Mouse (Mus musculus) midbrain, embryonic 12.5 days (tissue): Measurements from ENCODE around the gene Daam2. TPM values are rescaled to one million over a fixed set of nuclear protein-coding genes. Genes with fewer than 3 reads are reported as not detected.

Source experiments
- ATAC-seq: fragments of 200-750 bp; cut with Nextera tagmentation; 2 replicates; pipeline ENCODE4 v1.8.0; 2017; ENCODE audit warnings: low read depth, moderate TSS enrichment, moderate library complexity; ENCODE audit not compliant: low FRiP score
- H3K27ac ChIP-seq: fragments of 300-500 bp; sonication (generic); replicated peaks from 2 replicates; pipeline ENCODE4 v1.5.1; 2016; ENCODE audit warnings: mild to moderate bottlenecking
- H3K27me3 ChIP-seq: fragments of 300-500 bp; sonication (generic); 2 replicates; pipeline ENCODE4 v1.6.1; 2016; ENCODE audit warnings: mild to moderate bottlenecking
- H3K36me3 ChIP-seq: fragments of 300-500 bp; sonication (generic); 2 replicates; pipeline ENCODE4 v1.6.1; 2016
- H3K4me1 ChIP-seq: fragments of 300-500 bp; sonication (generic); 2 replicates; pipeline ENCODE4 v1.6.1; 2016
- H3K4me2 ChIP-seq: fragments of 300-500 bp; sonication (generic); replicated peaks from 2 replicates; pipeline ENCODE4 v1.6.1; 2016; ENCODE audit warnings: mild to moderate bottlenecking, moderate library complexity
- H3K4me3 ChIP-seq: fragments of 300-500 bp; sonication (generic); 2 replicates; pipeline ENCODE4 v1.5.1; 2016; ENCODE audit warnings: mild to moderate bottlenecking
- H3K9ac ChIP-seq: fragments of 300-500 bp; sonication (generic); replicated peaks from 2 replicates; pipeline ENCODE4 v1.6.1; 2016; ENCODE audit warnings: mild to moderate bottlenecking, moderate library complexity
- H3K9me3 ChIP-seq: fragments of 300-500 bp; sonication (generic); 2 replicates; pipeline ENCODE4 v1.6.1; 2016; ENCODE audit warnings: mild to moderate bottlenecking
- WGBS: fragments of 180-500 bp; shearing (Covaris S2); methylation state at CpG from one replicate; pipeline ENCODE4 v1.1.7; 2016; 5-methylcytosine and 5-hydroxymethylcytosine counted together
- polyA plus RNA-seq: library from polyadenylated mRNA; unstranded; fragments of >200 nt; fragmentation: Nextera tagmentation; extraction: Ambion mirVana; gene quantifications from 2 replicates; pipeline ENCODE4 v1.2.1, GENCODE M21; 2016

Daam2 gene
- polyA plus RNA-seq, 1 experiment from 2014 or later: 2.0 TPM

GRCm38 (mm10) chr17:49512671-49513085, 51.5 kb downstream of the Daam2 start:
- H3K9ac ChIP-seq: no peak overlapping the region
- WGBS: 69% methylated on average over 5 of the region's 5 CpGs
- no peaks in the 10 kb centered on the region for H3K4me1 ChIP-seq
- no peaks in the 10 kb centered on the region for H3K36me3 ChIP-seq
- H3K9me3 ChIP-seq: no peaks in the 10 kb centered on the region
- H3K4me2 ChIP-seq: no peak overlapping the region
- H3K4me3 ChIP-seq: no peak overlapping the region
- ATAC-seq: no peak
- H3K27me3 ChIP-seq: no peaks in the 10 kb centered on the region
- no peak overlapping the region for H3K27ac ChIP-seq

DNA sequence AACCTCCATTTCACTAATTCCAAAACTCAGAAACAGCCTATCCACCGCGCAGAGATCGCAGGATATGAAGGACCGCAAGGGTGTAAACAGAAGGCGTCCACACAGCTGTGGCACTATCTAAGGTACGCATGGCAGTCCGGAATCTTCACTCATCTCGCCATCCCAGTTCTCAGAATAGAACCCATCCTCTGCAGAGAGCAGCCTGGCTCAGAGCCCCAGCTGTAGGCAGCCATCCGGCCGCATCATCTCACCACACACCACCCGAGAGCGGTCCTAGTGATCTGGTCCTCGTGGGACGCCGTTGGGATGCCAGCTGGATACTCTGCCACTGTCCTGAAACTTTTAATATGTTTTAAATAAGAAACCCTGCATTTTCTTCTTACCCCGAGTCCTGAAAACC, 54.7 kb downstream of the Daam2 start:
- H3K9ac ChIP-seq: no peak overlapping the region
- no peak for ATAC-seq
- no peaks in the 10 kb centered on the region for H3K27me3 ChIP-seq
- no peak overlapping the region for H3K4me3 ChIP-seq
- H3K4me1 ChIP-seq: no peaks in the 10 kb centered on the region
- no peak overlapping the region for H3K4me2 ChIP-seq
- H3K9me3 ChIP-seq: no peaks in the 10 kb centered on the region
- no peak overlapping the region for H3K27ac ChIP-seq
- H3K36me3 ChIP-seq: no peaks in the 10 kb centered on the region
- 94% methylated on average over 16 of the region's 16 CpGs for WGBS

GRCm38 (mm10) chr17:49503246-49503900, 60.8 kb downstream of the Daam2 start:
- no peak overlapping the region for H3K9ac ChIP-seq
- no peak for ATAC-seq
- no peaks in the 10 kb centered on the region for H3K36me3 ChIP-seq
- no peak overlapping the region for H3K4me3 ChIP-seq
- H3K4me2 ChIP-seq: no peak overlapping the region
- no peaks in the 10 kb centered on the region for H3K9me3 ChIP-seq
- no peaks in the 10 kb centered on the region for H3K4me1 ChIP-seq
- no peak overlapping the region for H3K27ac ChIP-seq
- no peaks in the 10 kb centered on the region for H3K27me3 ChIP-seq
- 87% methylated on average over 6 of the region's 6 CpGs for WGBS

DNA sequence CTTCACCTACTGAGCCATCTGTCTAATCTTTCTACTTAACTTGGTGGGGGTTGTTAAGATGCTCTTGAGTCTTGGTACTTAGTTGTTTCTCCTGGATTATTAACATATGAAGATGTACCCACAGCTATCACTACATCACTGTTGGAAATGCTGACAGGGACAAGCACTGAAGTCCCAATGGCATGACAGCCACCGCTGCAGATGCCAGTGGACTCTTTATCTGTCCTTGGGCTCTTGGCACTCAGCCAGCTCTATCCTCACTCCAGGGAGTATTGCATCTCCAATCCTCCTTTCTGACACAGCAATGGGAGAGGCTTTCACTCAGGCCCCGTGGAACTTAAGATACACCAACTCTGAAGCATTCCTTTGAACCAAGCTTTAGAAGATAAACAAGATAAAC, 63.9 kb downstream of the Daam2 start:
- Histone ChIP-seq H3K9ac (no peak overlapping the region), H3K9me3 (no peaks in the 10 kb centered on the region), H3K4me1 (no peaks in the 10 kb centered on the region; the same call in 1 of the 2 replicates), H3K36me3 (no peaks in the 10 kb centered on the region), H3K4me3 (no peak overlapping the region), H3K4me2 (no peak overlapping the region), H3K27me3 (no peaks in the 10 kb centered on the region), H3K27ac (no peak overlapping the region)
- ATAC-seq: no peak
- WGBS: 75% methylated on average over 2 of the region's 2 CpGs

- 73% methylated on average over 2 of the region's 2 CpGs for WGBS
- Histone ChIP-seq H3K9me3 (no peaks in the 10 kb centered on the region), H3K9ac (no peak overlapping the region), H3K4me2 (no peak overlapping the region), H3K27ac (no peak overlapping the region), H3K4me3 (no peak overlapping the region), H3K27me3 (no peaks in the 10 kb centered on the region), H3K36me3 (no peaks in the 10 kb centered on the region), H3K4me1 (no peaks in the 10 kb centered on the region; the same call in 1 of the 2 replicates)
- ATAC-seq: no peak
Measured at GRCm38 (mm10) chr17:49499635-49500034, 64.5 kb downstream of the Daam2 start.

- no peaks in the 10 kb centered on the region; the same call in 1 of the 2 replicates for H3K4me1 ChIP-seq
- H3K27me3 ChIP-seq: no peaks in the 10 kb centered on the region
- H3K36me3 ChIP-seq: no peaks in the 10 kb centered on the region
- 50% methylated on average over 3 of the region's 3 CpGs for WGBS
- no peaks in the 10 kb centered on the region for H3K9me3 ChIP-seq
- no peak for ATAC-seq
- no peak overlapping the region for H3K4me3 ChIP-seq
- no peak overlapping the region for H3K27ac ChIP-seq
- H3K9ac ChIP-seq: no peak overlapping the region
- no peak overlapping the region for H3K4me2 ChIP-seq
Measured at GRCm38 (mm10) chr17:49498169-49498568, 66.0 kb downstream of the Daam2 start.

- no peak for ATAC-seq
- no peaks in the 10 kb centered on the region for H3K9me3 ChIP-seq
Measured at GRCm38 (mm10) chr17:49493276-49493675, 70.9 kb downstream of the Daam2 start.

GRCm38 (mm10) chr17:49489098-49489497, 75.0 kb downstream of the Daam2 start:
- Histone ChIP-seq H3K27me3 (no peaks in the 10 kb centered on the region), H3K27ac (no peak overlapping the region), H3K4me1 (no peaks in the 10 kb centered on the region), H3K9ac (no peak overlapping the region), H3K9me3 (no peaks in the 10 kb centered on the region), H3K4me2 (no peak overlapping the region), H3K4me3 (no peak overlapping the region), H3K36me3 (no peaks in the 10 kb centered on the region)
- 82% methylated on average over 5 of the region's 5 CpGs for WGBS
- no peak for ATAC-seq

More at GRCm38 (mm10) chr17:49493276-49493675, 70.9 kb downstream of the Daam2 start:
- no peaks in the 10 kb centered on the region for H3K27me3 ChIP-seq
- H3K36me3 ChIP-seq: no peaks in the 10 kb centered on the region
- no peak overlapping the region for H3K9ac ChIP-seq
- no peak overlapping the region for H3K4me2 ChIP-seq
- no peak overlapping the region for H3K27ac ChIP-seq
- WGBS: 89% methylated on average over 4 of the region's 4 CpGs
- H3K4me3 ChIP-seq: no peak overlapping the region
- no peaks in the 10 kb centered on the region; the same call in 1 of the 2 replicates for H3K4me1 ChIP-seq

DNA sequence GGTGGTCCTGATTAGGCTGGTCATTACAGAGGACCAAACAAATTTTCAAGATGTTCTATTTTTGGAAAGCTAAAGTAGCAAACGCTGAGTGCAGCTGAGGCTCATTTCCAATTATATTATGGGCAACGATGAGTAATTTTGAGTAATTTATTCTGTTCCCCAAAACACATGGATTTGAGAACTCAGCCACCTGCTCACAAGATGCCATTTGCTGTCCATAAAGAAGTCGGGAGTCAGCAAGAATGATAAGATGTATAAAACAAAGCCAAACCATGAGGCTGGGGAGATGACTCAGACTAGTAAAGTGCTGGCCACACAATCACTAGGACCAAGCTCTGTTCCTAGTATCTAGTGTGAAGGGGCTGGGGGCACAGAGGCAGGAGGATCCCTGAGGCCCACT, 79.7 kb downstream of the Daam2 start:
- Histone ChIP-seq H3K9ac (no peak overlapping the region), H3K4me1 (no peaks in the 10 kb centered on the region), H3K4me2 (no peak overlapping the region), H3K27me3 (no peaks in the 10 kb centered on the region), H3K27ac (no peak overlapping the region), H3K4me3 (no peak overlapping the region), H3K36me3 (no peaks in the 10 kb centered on the region), H3K9me3 (no peaks in the 10 kb centered on the region)
- ATAC-seq: no peak
- WGBS: 93% methylated on average over 3 of the region's 3 CpGs

DNA sequence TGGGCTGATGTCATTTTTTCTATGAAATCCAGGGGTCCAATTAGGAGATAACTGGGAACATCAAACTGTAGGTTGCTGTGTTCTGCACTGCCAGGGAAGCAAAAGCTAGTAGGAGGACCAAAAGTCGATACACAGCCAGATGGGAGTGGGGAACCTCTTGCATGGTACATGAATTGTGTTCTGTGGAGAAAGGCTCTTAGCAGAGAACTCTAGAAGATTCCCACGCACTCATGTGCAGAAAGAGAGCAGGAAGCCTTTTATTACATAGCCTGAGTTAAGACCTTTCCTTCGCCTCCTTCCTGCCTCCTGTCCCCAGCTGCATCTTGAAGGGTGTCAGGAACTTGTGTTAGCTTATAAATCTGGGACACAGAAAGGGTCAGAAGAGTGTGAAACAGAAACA, 82.3 kb downstream of the Daam2 start:
- 85% methylated on average over 3 of the region's 3 CpGs for WGBS
- Histone ChIP-seq H3K9me3 (no peaks in the 10 kb centered on the region), H3K4me3 (no peak overlapping the region), H3K4me1 (no peaks in the 10 kb centered on the region), H3K27ac (no peak overlapping the region), H3K27me3 (no peaks in the 10 kb centered on the region), H3K36me3 (no peaks in the 10 kb centered on the region), H3K4me2 (no peak overlapping the region), H3K9ac (no peak overlapping the region)
- no peak for ATAC-seq

- H3K27ac ChIP-seq: no peak overlapping the region
- no peak overlapping the region for H3K4me2 ChIP-seq
- H3K4me1 ChIP-seq: peaks cover 5% of the 10 kb centered on the region; the same call in 1 of the 2 replicates
- H3K9me3 ChIP-seq: no peaks in the 10 kb centered on the region
- no peaks in the 10 kb centered on the region for H3K36me3 ChIP-seq
- no peaks in the 10 kb centered on the region for H3K27me3 ChIP-seq
- ATAC-seq: no peak
- no peak overlapping the region for H3K9ac ChIP-seq
- no peak overlapping the region for H3K4me3 ChIP-seq
- 74% methylated on average over 4 of the region's 4 CpGs for WGBS
Measured at GRCm38 (mm10) chr17:49477370-49477769, 86.8 kb downstream of the Daam2 start.

DNA sequence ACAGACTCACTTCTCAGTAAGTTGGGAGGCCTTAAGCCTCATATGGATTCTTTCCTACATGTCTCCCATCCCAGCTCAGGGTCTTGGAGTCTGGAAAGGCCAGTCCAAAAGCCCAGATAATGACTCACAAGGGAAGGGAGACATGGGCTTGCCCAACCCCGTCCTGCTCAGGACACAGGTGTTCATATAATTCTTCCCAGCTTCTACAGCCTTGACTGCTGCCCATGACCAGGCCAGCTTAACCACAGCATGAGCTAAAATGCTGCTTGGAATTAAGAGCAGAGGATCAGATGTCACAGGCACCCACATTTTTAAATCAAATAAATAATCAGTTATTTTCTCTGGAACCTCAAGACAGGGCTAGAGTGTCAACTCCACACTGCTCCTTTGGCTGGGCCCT, 89.0 kb downstream of the Daam2 start:
- H3K4me3 ChIP-seq: no peak overlapping the region
- H3K4me2 ChIP-seq: no peak overlapping the region
- H3K27me3 ChIP-seq: no peaks in the 10 kb centered on the region
- H3K4me1 ChIP-seq: peaks cover 5% of the 10 kb centered on the region; the same call in 1 of the 2 replicates
- no peak for ATAC-seq
- no peaks in the 10 kb centered on the region for H3K9me3 ChIP-seq
- no peaks in the 10 kb centered on the region for H3K36me3 ChIP-seq
- no peak overlapping the region for H3K9ac ChIP-seq
- H3K27ac ChIP-seq: no peak overlapping the region
- WGBS: 95% methylated on average over 1 of the region's 1 CpGs

DNA sequence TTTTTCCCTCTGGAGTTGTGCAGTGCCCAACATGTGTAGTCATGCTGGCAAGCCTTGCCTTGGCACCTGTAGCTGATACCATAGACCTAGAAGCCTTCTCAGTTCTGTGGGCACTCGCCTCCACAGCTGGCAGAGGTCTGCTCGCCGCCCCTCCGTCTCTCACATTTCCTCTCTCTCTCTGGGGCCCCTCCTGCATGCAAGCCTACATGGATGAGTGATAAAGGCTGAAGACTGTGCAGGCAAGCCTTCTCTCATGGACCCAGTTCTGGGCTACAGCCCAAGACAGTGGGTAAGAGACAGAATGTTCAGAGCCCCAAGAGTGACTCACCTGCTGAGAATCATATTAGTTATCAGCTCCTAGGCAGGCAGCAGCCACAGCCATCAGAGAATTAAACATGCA, 90.1 kb downstream of the Daam2 start:
- WGBS: 95% methylated on average over 4 of the region's 4 CpGs

More for the DNA sequence above, 90.1 kb downstream of the Daam2 start:
- ATAC-seq: no peak
- H3K4me2 ChIP-seq: no peak overlapping the region
- no peak overlapping the region for H3K27ac ChIP-seq
- H3K27me3 ChIP-seq: no peaks in the 10 kb centered on the region
- H3K9me3 ChIP-seq: no peaks in the 10 kb centered on the region
- no peak overlapping the region for H3K9ac ChIP-seq
- H3K4me1 ChIP-seq: peaks cover 5% of the 10 kb centered on the region; the same call in 1 of the 2 replicates
- H3K4me3 ChIP-seq: no peak overlapping the region
- no peaks in the 10 kb centered on the region for H3K36me3 ChIP-seq
